Mouse (Mus musculus) liver, embryonic 14.5 days (tissue): ENCODE measurements around the gene Cdhr2. TPM values are rescaled to one million over a fixed set of nuclear protein-coding genes. Genes with fewer than 3 reads are reported as not detected.
A peak's percentile ranks its signal among the peaks of the same experiment; 100 is the strongest.

ENCODE experiments used
- ATAC-seq: fragments of 200-750 bp; cut with Nextera tagmentation; 2 replicates; pipeline ENCODE4 v1.8.0; 2017; ENCODE audit warnings: moderate number of reproducible peaks, mild to moderate bottlenecking, moderate library complexity; ENCODE audit not compliant: insufficient read depth
- DNase-seq, 3 experiments: peaks; one replicate each; pipeline ENCODE4 v3.0.0-alpha.2; 2012 to 2013; ENCODE audit warnings: low read depth in 3 of 3, low spot score in 3 of 3
- H3K27ac ChIP-seq: fragments of 300-500 bp; sonication (generic); 2 replicates; pipeline ENCODE4 v1.5.1; 2014; ENCODE audit warnings: moderate library complexity, mild to moderate bottlenecking, control low read depth, inconsistent platforms
- H3K27me3 ChIP-seq: fragments of 300-500 bp; sonication (generic); 2 replicates; pipeline ENCODE4 v1.6.1; 2014; ENCODE audit warnings: mild to moderate bottlenecking, low read length, moderate library complexity; ENCODE audit not compliant: control insufficient read depth, insufficient read depth
- H3K36me3 ChIP-seq: fragments of 300-500 bp; sonication (generic); replicated peaks from 2 replicates; pipeline ENCODE4 v1.6.1; 2014; ENCODE audit warnings: low read depth; ENCODE audit not compliant: control insufficient read depth, insufficient read depth
- H3K4me1 ChIP-seq, 2 experiments: fragments of 200-500 bp in 1 of 2; fragments of 300-500 bp in 1 of 2; sonication (generic) in 1 of 2; replicated peaks; 2 replicates each; pipeline ENCODE4 v1.6.1; 2012 to 2014; ENCODE audit warnings: antibody characterized with exemption in 1 of 2, inconsistent platforms in 1 of 2, low read length in 1 of 2; ENCODE audit not compliant: control insufficient read depth in 2 of 2, insufficient read depth in 2 of 2
- H3K4me2 ChIP-seq: fragments of 300-500 bp; sonication (generic); 2 replicates; pipeline ENCODE4 v1.6.1; 2014; ENCODE audit warnings: low read depth, mild to moderate bottlenecking, control low read depth, moderate library complexity
- H3K4me3 ChIP-seq, 2 experiments: fragments of 200-500 bp in 1 of 2; fragments of 300-500 bp in 1 of 2; sonication (generic) in 1 of 2; 2 replicates each; pipeline ENCODE4 v1.5.1; 2012 to 2014; ENCODE audit warnings: low read depth in 2 of 2, low read length in 2 of 2, mild to moderate bottlenecking in 2 of 2, control low read depth in 1 of 2, inconsistent platforms in 1 of 2, moderate library complexity in 1 of 2; ENCODE audit not compliant: insufficient read depth in 1 of 2
- H3K9ac ChIP-seq: fragments of 300-500 bp; sonication (generic); replicated peaks from 2 replicates; pipeline ENCODE4 v1.6.1; 2014; ENCODE audit warnings: mild to moderate bottlenecking, control low read depth, moderate library complexity
- H3K9me3 ChIP-seq: fragments of 300-500 bp; sonication (generic); 2 replicates; pipeline ENCODE4 v1.6.1; 2016; ENCODE audit warnings: low read length, mixed read lengths; ENCODE audit not compliant: control insufficient read depth
- CTCF ChIP-seq: IDR thresholded peaks from 2 replicates; pipeline ENCODE4 v1.5.1; 2016; ENCODE audit warnings: antibody characterized with exemption, low read depth, control low read depth
- EP300 ChIP-seq: IDR thresholded peaks from 2 replicates; pipeline ENCODE4 v1.6.1; 2016; ENCODE audit warnings: antibody characterized with exemption, low read depth
- WGBS: fragments of 180-500 bp; shearing (Covaris S2); extraction: QIAGEN DNeasy Blood & Tissue Kit; methylation state at CpG from one replicate; pipeline ENCODE4 v1.1.7; 2014; ENCODE audit not compliant: insufficient replicate concordance; 5-methylcytosine and 5-hydroxymethylcytosine counted together
- polyA plus RNA-seq, 2 experiments: library from polyadenylated mRNA; depleted of rRNA in 1 of 2; stranded (reverse) in 1 of 2; unstranded in 1 of 2; fragments of >200 nt; fragmentation: Nextera tagmentation in 1 of 2; extraction: Ambion mirVana in 1 of 2; gene quantifications; 2 replicates each; pipeline versions ENCODE4 v1.2.1 to v1.2.3; 2012 to 2014

The Cdhr2 gene
- polyA plus RNA-seq, 2 experiments = 6.6 to 8.6 TPM

DNA sequence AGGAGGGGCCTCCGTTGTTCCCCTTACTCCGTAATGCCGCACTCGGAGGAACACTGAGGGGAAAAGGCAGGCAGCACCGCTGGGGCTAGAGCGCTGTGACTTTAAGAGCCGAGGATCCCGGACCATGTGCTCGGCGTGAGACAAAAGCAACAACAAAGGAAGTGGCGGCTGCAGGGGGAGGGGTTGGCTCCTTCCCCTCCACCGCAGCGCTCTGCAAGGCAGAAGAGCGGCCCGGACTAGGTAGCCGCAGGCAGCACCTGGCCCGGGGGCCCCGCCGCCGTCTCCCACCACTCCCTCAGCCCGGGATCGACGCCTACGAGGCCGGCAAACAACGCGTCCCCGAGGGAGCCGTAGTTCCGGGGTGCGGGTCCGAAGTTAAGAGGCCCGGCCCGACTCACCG, 14.2 kb upstream of the Cdhr2 start:
- H3K4me1 ChIP-seq = peaks cover 30 to 31% of the 10 kb centered on the region in 2 experiments
- H3K36me3 ChIP-seq = peaks cover 19% of the 10 kb centered on the region
- TF ChIP-seq EP300 = no peak
- TF ChIP-seq CTCF = no peak
- peak overlapping the region; percentile 71 to 91 for H3K4me3 ChIP-seq
- no peaks in the 10 kb centered on the region for H3K27me3 ChIP-seq
- peak overlapping the region; percentile 51 for H3K27ac ChIP-seq
- H3K9ac ChIP-seq = peak overlapping the region; percentile 82
- no peaks in the 10 kb centered on the region for H3K9me3 ChIP-seq
- peak in 1 of 3 experiments; percentile 48 for DNase-seq
- H3K4me2 ChIP-seq = peak overlapping the region; percentile 99
- peak; percentile 31 for ATAC-seq
- WGBS = 0% methylated on average over 35 of the region's 35 CpGs

DNA sequence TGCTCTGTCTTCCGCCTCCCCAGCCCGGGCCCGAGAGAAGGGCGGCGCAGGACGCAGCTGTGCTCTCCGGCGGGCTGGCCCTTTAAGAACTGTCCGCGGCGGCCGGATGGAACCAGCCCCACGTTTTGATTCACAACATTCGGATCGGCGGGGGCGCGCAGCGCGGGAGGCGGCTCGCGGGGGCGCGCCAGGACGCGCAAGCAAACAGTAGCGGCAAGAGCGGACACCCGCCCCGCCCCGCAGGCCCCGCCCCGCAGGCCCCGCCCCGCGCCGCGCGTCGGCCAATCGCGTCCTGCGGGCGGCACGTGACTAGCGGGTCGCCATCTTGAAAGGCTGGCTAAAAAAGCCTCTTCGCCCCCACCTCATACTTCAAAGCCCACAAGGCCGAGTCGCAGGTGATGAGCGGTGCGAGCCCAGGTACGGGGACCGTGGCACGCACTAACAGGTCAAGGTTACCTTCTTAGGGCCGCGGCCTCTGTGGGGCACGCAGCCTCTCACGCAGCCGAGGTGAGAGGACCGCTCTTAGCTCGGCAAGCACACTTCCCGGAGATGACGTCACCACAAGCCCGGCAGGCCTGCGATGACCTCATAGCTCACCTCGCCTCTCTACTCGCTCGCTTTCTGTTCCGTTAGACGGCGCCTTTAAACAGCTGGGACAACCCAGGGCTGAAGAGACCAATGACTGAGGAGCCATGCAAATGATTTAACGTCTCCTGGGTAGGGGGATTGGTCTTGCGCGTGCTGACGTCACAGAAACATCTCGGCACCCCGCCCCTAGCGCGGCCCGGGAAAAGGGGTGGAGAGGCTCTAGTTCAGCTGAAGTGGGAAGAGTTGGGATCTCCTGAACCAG, 13.5 kb upstream of the Cdhr2 start:
- H3K4me1 ChIP-seq = peaks cover 37 to 38% of the 10 kb centered on the region in 2 experiments
- peak overlapping the region; percentile 99 for H3K4me2 ChIP-seq
- no peak for TF ChIP-seq EP300
- no peak for TF ChIP-seq CTCF
- H3K9ac ChIP-seq = peak overlapping the region; percentile 82
- no peaks in the 10 kb centered on the region for H3K9me3 ChIP-seq
- peaks cover 12% of the 10 kb centered on the region for H3K36me3 ChIP-seq
- peak overlapping the region; percentile 71 to 92 for H3K4me3 ChIP-seq
- DNase-seq = peak; percentile 89 to 92 (median 90)
- under 1% methylated on average over 76 of the region's 82 CpGs for WGBS
- peak; percentile 83 for ATAC-seq
- H3K27me3 ChIP-seq = no peaks in the 10 kb centered on the region
- H3K27ac ChIP-seq = peak overlapping the region; percentile 83

GRCm38 (mm10) chr13:54690151-54690740, 11.0 kb upstream of the Cdhr2 start:
- no peak overlapping the region for H3K9ac ChIP-seq
- H3K4me2 ChIP-seq = no peak overlapping the region
- H3K27me3 ChIP-seq = no peaks in the 10 kb centered on the region
- no peak overlapping the region for H3K4me3 ChIP-seq
- no peaks in the 10 kb centered on the region for H3K36me3 ChIP-seq
- 81% methylated on average over 8 of the region's 8 CpGs for WGBS
- TF ChIP-seq CTCF (no peak), EP300 (no peak)
- ATAC-seq (no peak), DNase-seq (no peak)
- H3K4me1 ChIP-seq = peaks cover 34 to 38% of the 10 kb centered on the region in 2 experiments
- H3K27ac ChIP-seq = no peak overlapping the region
- H3K9me3 ChIP-seq = no peaks in the 10 kb centered on the region

GRCm38 (mm10) chr13:54691737-54692136, 9.5 kb upstream of the Cdhr2 start:
- TF ChIP-seq CTCF = no peak
- no peak for TF ChIP-seq EP300
- DNase-seq (no peak), ATAC-seq (no peak)
- peak overlapping the region; percentile 98 for H3K9ac ChIP-seq
- H3K27me3 ChIP-seq = no peaks in the 10 kb centered on the region
- H3K4me3 ChIP-seq = peak overlapping the region in 1 of 2 experiments; percentile 97; a peak in 2 of 4 replicates
- H3K4me1 ChIP-seq = peaks cover 20 to 24% of the 10 kb centered on the region in 2 experiments
- H3K4me2 ChIP-seq = peak overlapping the region; percentile 91
- H3K9me3 ChIP-seq = no peaks in the 10 kb centered on the region
- no peaks in the 10 kb centered on the region for H3K36me3 ChIP-seq
- H3K27ac ChIP-seq = peak overlapping the region; percentile 90
